Mouse (Mus musculus) bone marrow macrophage, adult 2 months (primary cell): ENCODE measurements around the gene Zdhhc19.

Source experiments
- CTCF ChIP-seq: IDR thresholded peaks from 2 replicates; pipeline ENCODE4 v1.5.1; 2012; ENCODE audit warnings: low read depth, mild to moderate bottlenecking, low read length, moderate library complexity
- POLR2A ChIP-seq: IDR thresholded peaks from 2 replicates; pipeline ENCODE4 v1.6.1; 2012; ENCODE audit warnings: mild to moderate bottlenecking, low read depth, low read length, borderline replicate concordance

- no peak for TF ChIP-seq POLR2A
- TF ChIP-seq CTCF, result no peak
Measured at GRCm38 (mm10) chr16:32450133-32450532, 45.9 kb upstream of the Zdhhc19 start.
